Mouse (Mus musculus): ENCODE measurements around the gene Pkn2. TPM values are rescaled to one million over a fixed set of nuclear protein-coding genes. Genes with fewer than 3 reads are reported as not detected.

Pkn2 gene
- 51.0 and 55.1 TPM in 2 replicates for polyA plus RNA-seq (2014; fragmentation: Nextera tagmentation; extraction: Ambion mirVana)

DNA sequence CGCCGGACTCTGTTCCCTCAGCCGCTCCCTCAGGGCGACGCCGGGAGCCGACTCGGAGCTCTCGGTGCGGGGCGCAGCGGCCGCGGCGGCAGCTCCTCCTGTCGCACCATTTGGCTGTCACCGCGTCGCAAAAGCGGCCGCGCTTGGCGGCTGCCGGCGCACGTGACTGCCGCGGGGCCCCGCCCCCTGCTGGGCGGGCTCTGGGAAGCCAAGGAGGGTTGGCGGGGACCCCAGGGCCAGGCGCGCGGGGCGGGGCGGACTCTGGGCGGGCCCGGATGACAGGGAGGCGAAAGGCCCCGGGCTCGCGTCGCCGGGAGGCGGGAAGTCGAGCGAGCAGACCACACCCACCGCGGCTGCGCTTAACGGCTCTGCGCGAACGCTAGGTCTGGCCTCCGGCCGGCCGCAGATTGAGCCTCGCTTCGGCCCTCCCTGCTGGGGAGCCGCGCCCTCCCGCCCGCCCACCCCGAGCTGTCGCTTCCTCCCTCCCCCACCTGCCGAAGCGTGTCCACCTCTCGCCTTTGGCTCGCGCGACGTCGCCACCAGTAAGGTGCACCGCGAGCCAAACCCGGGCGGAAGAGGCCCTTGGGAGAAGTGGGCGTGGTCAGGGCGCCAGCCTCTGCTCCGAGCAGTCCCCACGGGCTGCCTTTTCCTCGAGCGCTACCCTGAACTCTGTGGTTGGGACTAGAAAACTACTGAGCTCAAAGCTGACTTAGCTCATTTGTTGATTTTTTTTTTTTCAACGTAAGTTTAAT is at the start of gene Pkn2:
Pkn2 (minus strand) TSS at position 133 of the 752 bp plus-strand sequence.
- H3K4me2 ChIP-seq (ENCODE audit: low read depth, low read length, severe bottlenecking) = peak within 1 kb of the TSS; percentile 50
- 0 out of 2 replicates have a peak, but pooled peaks cover 2% of the 10 kb centered on the region for H3K4me1 ChIP-seq (replicated peaks; ENCODE audit: control insufficient read depth, insufficient read depth, low read length)
- no peaks in the 10 kb centered on the region for H3K27me3 ChIP-seq (ENCODE audit: control insufficient read depth, insufficient read depth, low read length)
- peak within 1 kb of the TSS; percentile 93 for H3K9ac ChIP-seq (ENCODE audit: low read length)
- peak within 1 kb of the TSS; percentile 94 for H3K27ac ChIP-seq (ENCODE audit: low read depth, low read length)
- ATAC-seq (replicated peaks; ENCODE audit: low FRiP score) (peak; percentile 99), DNase-seq (ENCODE audit: low spot score) (peak; percentile 99)
- H3K9me3 ChIP-seq (ENCODE audit: control insufficient read depth, low read length) = no peaks in the 10 kb centered on the region
- WGBS = under 1% methylated on average over 71 of the region's 84 CpGs
- H3K4me3 ChIP-seq (ENCODE audit: low read depth, low read length) = peak within 1 kb of the TSS; percentile 99
- no peaks in the 10 kb centered on the region for H3K36me3 ChIP-seq (ENCODE audit: control insufficient read depth, insufficient read depth, low read length)

DNA sequence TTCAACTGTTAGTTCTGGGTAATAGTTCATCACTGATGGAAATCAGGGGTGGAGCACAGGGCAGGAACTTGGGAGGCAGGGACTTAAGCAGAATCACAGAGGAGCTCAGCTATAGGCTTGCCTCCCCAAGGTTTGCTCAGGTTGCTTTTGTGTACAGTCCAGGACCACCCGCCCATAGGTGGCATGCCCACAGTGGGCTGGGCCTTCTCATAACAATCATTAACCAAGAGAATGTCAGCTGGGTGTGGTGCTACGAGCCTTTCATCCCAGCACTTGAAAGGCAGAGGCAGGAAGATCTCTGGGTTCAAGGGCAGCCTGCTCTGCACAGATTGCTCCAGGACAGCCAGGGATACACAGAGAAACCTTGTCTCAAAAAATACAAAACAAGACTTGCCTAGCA is 48.1 kb upstream of the Pkn2 start:
- no peak for ATAC-seq (replicated peaks; ENCODE audit: low FRiP score)
- Histone ChIP-seq H3K4me1 (replicated peaks; ENCODE audit: control insufficient read depth, insufficient read depth, low read length) (no peaks in the 10 kb centered on the region), H3K9ac (ENCODE audit: low read length) (no peak overlapping the region), H3K9me3 (ENCODE audit: control insufficient read depth, low read length) (no peaks in the 10 kb centered on the region), H3K4me3 (ENCODE audit: low read depth, low read length) (no peak overlapping the region), H3K27me3 (ENCODE audit: control insufficient read depth, insufficient read depth, low read length) (no peaks in the 10 kb centered on the region), H3K27ac (ENCODE audit: low read depth, low read length) (no peak overlapping the region), H3K36me3 (ENCODE audit: control insufficient read depth, insufficient read depth, low read length) (no peaks in the 10 kb centered on the region), H3K4me2 (ENCODE audit: low read depth, low read length, severe bottlenecking) (no peak overlapping the region)
- WGBS = 78% methylated on average over 2 of the region's 2 CpGs
- no peak for DNase-seq (ENCODE audit: low spot score)

DNA sequence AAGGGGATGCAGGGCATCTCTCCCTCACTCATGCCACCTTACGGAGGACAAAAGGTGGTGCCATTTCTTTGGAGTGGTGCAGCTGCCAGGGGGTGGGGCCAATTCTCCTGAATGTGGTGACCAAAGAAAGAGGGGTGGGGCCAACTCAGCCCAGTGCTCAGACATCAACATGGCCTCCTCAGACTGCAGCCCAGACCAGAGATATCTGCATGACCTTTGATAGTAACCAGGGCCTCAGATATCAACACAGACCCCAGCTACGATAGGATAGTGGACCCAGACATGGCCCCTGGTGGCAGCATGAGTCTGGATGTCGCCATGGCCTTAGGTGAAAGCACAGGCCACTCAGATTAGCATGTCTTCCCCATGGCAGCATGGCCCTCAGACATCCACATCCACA is 45.5 kb upstream of the Pkn2 start:
- H3K9ac ChIP-seq (ENCODE audit: low read length) = no peak overlapping the region
- H3K4me3 ChIP-seq (ENCODE audit: low read depth, low read length) = no peak overlapping the region
- no peaks in the 10 kb centered on the region for H3K4me1 ChIP-seq (replicated peaks; ENCODE audit: control insufficient read depth, insufficient read depth, low read length)
- no peaks in the 10 kb centered on the region for H3K27me3 ChIP-seq (ENCODE audit: control insufficient read depth, insufficient read depth, low read length)
- 83% methylated on average over 3 of the region's 3 CpGs for WGBS
- H3K36me3 ChIP-seq (ENCODE audit: control insufficient read depth, insufficient read depth, low read length) = no peaks in the 10 kb centered on the region
- no peaks in the 10 kb centered on the region for H3K9me3 ChIP-seq (ENCODE audit: control insufficient read depth, low read length)
- ATAC-seq (replicated peaks; ENCODE audit: low FRiP score) = no peak
- H3K27ac ChIP-seq (ENCODE audit: low read depth, low read length) = no peak overlapping the region
- DNase-seq (ENCODE audit: low spot score) = no peak
- no peak overlapping the region for H3K4me2 ChIP-seq (ENCODE audit: low read depth, low read length, severe bottlenecking)

DNA sequence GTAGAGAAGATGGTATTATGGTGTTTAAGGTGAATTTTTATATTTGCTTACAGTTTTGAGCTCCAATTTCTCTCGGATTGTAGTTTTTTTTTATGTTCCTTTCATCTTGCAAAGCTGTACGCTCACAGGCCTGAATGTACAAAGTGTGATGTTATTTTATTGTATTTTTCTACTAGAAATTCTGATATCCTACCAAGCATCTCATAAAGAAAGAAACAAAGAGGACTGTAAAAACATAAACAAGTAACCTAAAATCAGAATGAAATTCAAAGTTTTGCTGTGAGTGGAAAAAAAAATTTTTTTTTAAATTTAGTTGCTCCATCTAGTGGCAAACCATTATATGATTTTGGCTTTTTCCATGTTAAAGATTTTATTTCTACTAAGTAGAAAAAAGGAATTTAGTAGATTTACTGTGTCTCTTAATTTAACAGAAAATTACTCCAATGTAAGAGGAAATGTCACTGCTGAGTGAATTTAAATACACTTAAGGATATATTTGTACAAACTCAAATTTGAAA is 43.1 kb upstream of the Pkn2 start:
- no peak overlapping the region for H3K4me2 ChIP-seq (ENCODE audit: low read depth, low read length, severe bottlenecking)

DNA sequence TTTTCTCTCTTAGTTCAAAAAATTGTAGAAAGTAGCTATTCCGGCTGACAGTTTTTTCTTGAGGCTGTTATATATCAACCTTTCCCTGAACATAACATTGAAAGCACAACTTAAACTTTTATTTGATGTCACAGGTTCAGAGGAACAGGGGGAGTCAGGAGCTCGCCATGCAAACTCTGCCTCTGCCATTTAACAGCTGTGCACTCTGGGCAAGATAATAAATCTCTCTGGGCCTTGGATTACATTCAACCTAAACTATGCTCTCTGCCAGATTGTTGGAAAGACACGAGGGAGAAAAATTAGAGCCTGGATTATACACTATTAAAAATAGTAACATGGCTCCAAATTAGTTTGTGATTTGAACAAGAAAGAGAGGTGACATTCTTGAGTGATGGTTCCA is 37.3 kb upstream of the Pkn2 start:
- WGBS = 81% methylated on average over 3 of the region's 3 CpGs
- Histone ChIP-seq H3K9ac (ENCODE audit: low read length) (no peak overlapping the region), H3K4me1 (replicated peaks; ENCODE audit: control insufficient read depth, insufficient read depth, low read length) (no peaks in the 10 kb centered on the region), H3K4me3 (ENCODE audit: low read depth, low read length) (no peak overlapping the region), H3K27me3 (ENCODE audit: control insufficient read depth, insufficient read depth, low read length) (no peaks in the 10 kb centered on the region), H3K27ac (ENCODE audit: low read depth, low read length) (no peak overlapping the region), H3K9me3 (ENCODE audit: control insufficient read depth, low read length) (no peaks in the 10 kb centered on the region), H3K36me3 (ENCODE audit: control insufficient read depth, insufficient read depth, low read length) (no peaks in the 10 kb centered on the region), H3K4me2 (ENCODE audit: low read depth, low read length, severe bottlenecking) (no peak overlapping the region)
- DNase-seq (ENCODE audit: low spot score) (no peak), ATAC-seq (replicated peaks; ENCODE audit: low FRiP score) (no peak)

More for the DNA sequence above, 43.1 kb upstream of the Pkn2 start:
- H3K36me3 ChIP-seq (ENCODE audit: control insufficient read depth, insufficient read depth, low read length) = no peaks in the 10 kb centered on the region
- H3K27ac ChIP-seq (ENCODE audit: low read depth, low read length) = no peak overlapping the region
- no peaks in the 10 kb centered on the region for H3K27me3 ChIP-seq (ENCODE audit: control insufficient read depth, insufficient read depth, low read length)
- H3K9me3 ChIP-seq (ENCODE audit: control insufficient read depth, low read length) = no peaks in the 10 kb centered on the region
- H3K4me1 ChIP-seq (replicated peaks; ENCODE audit: control insufficient read depth, insufficient read depth, low read length) = no peaks in the 10 kb centered on the region
- no peak overlapping the region for H3K4me3 ChIP-seq (ENCODE audit: low read depth, low read length)
- no peak for DNase-seq (ENCODE audit: low spot score)
- WGBS = 85% methylated on average over 2 of the region's 2 CpGs
- no peak for ATAC-seq (replicated peaks; ENCODE audit: low FRiP score)
- no peak overlapping the region for H3K9ac ChIP-seq (ENCODE audit: low read length)

DNA sequence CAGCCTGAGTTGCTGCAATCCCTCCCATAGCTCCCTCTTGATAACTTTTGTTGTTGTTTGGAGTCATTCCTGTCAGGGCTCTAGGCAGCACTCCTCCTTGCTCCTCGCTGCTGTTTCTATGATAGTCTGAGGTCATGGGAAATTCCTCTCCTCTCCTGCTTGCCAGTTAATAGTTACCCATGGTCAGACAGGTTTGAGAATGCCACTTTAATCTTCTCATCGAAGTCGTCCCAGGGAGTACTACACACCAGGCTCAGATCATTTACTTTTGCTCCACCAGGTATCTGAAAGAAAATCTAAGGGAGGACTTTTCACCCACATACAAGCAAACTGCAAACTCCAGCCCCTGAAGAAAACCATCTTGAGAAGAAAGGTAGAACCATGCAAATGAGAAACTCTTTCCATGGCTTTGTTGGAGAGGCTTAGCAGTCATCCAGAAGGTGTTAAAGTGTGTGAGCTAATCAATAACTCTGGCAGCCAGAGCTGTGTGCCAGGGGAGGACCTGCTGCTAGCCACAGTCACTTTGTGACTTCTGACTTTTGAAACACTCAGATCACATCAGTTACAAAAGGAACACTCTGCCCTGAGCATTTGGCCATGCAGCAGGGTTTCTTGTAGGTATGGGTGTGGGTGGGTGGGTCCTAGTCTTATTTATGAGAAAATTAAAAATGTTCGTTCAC is 36.1 kb upstream of the Pkn2 start:
- DNase-seq (ENCODE audit: low spot score) (no peak), ATAC-seq (replicated peaks; ENCODE audit: low FRiP score) (no peak)
- H3K4me3 ChIP-seq (ENCODE audit: low read depth, low read length) = no peak overlapping the region
- no peak overlapping the region for H3K4me2 ChIP-seq (ENCODE audit: low read depth, low read length, severe bottlenecking)
- no peaks in the 10 kb centered on the region for H3K27me3 ChIP-seq (ENCODE audit: control insufficient read depth, insufficient read depth, low read length)
- no peaks in the 10 kb centered on the region for H3K9me3 ChIP-seq (ENCODE audit: control insufficient read depth, low read length)
- no peaks in the 10 kb centered on the region for H3K4me1 ChIP-seq (replicated peaks; ENCODE audit: control insufficient read depth, insufficient read depth, low read length)
- no peak overlapping the region for H3K9ac ChIP-seq (ENCODE audit: low read length)
- WGBS = 77% methylated on average over 4 of the region's 4 CpGs
- H3K36me3 ChIP-seq (ENCODE audit: control insufficient read depth, insufficient read depth, low read length) = no peaks in the 10 kb centered on the region
- no peak overlapping the region for H3K27ac ChIP-seq (ENCODE audit: low read depth, low read length)

DNA sequence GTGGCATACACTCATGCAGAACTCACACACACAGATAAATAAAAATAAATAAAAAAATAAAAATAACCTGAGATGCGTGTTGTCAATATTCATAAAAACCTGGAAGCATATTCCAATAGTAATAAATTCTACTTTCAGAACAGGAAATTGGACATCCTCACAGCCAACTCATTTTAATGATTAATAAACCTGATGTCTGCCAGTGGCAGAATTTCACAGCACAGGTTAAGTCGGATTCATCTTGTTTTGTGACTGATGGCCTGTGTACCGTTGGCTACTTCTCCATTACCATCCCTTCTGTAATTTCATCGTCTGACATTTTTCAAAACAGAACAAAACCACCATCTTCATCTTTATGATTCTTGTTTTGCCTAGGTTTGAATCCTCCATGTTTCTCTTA is 35.4 kb upstream of the Pkn2 start:
- no peaks in the 10 kb centered on the region for H3K27me3 ChIP-seq (ENCODE audit: control insufficient read depth, insufficient read depth, low read length)
- no peak for DNase-seq (ENCODE audit: low spot score)
- no peaks in the 10 kb centered on the region for H3K36me3 ChIP-seq (ENCODE audit: control insufficient read depth, insufficient read depth, low read length)
- H3K4me2 ChIP-seq (ENCODE audit: low read depth, low read length, severe bottlenecking) = no peak overlapping the region
- 94% methylated on average over 4 of the region's 4 CpGs for WGBS
- H3K4me1 ChIP-seq (replicated peaks; ENCODE audit: control insufficient read depth, insufficient read depth, low read length) = no peaks in the 10 kb centered on the region
- no peak overlapping the region for H3K9ac ChIP-seq (ENCODE audit: low read length)
- no peak for ATAC-seq (replicated peaks; ENCODE audit: low FRiP score)
- H3K4me3 ChIP-seq (ENCODE audit: low read depth, low read length) = no peak overlapping the region
- H3K9me3 ChIP-seq (ENCODE audit: control insufficient read depth, low read length) = no peaks in the 10 kb centered on the region
- H3K27ac ChIP-seq (ENCODE audit: low read depth, low read length) = no peak overlapping the region

DNA sequence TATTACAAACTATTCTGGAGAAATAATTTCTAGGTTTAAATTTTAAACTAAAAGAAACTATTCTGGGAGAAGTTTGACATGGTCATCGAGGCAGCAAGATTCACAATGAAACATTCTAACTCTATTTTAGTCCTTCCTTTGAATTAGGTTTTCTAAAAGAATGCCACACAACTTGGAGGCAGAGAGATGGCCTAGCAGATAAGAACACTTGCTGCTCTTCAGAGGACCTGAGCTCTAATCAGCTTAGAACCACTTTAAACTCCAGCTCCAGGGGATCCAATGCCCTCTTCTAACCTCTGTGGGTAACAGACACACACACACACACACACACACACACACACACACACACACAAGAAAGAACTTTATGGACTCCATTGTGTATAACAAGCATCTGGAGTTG is 31.5 kb upstream of the Pkn2 start:
- ATAC-seq (replicated peaks; ENCODE audit: low FRiP score) (no peak), DNase-seq (ENCODE audit: low spot score) (no peak)
- no peak overlapping the region for H3K4me2 ChIP-seq (ENCODE audit: low read depth, low read length, severe bottlenecking)
- H3K9me3 ChIP-seq (ENCODE audit: control insufficient read depth, low read length) = no peaks in the 10 kb centered on the region
- no peaks in the 10 kb centered on the region for H3K36me3 ChIP-seq (ENCODE audit: control insufficient read depth, insufficient read depth, low read length)
- H3K4me1 ChIP-seq (replicated peaks; ENCODE audit: control insufficient read depth, insufficient read depth, low read length) = no peaks in the 10 kb centered on the region
- WGBS = 78% methylated on average over 1 of the region's 1 CpGs
- H3K4me3 ChIP-seq (ENCODE audit: low read depth, low read length) = no peak overlapping the region
- no peak overlapping the region for H3K9ac ChIP-seq (ENCODE audit: low read length)
- no peak overlapping the region for H3K27ac ChIP-seq (ENCODE audit: low read depth, low read length)
- H3K27me3 ChIP-seq (ENCODE audit: control insufficient read depth, insufficient read depth, low read length) = no peaks in the 10 kb centered on the region
